Comparison of ENCODE assay signal across 17 mouse cellular contexts in the genomic region with DNA sequence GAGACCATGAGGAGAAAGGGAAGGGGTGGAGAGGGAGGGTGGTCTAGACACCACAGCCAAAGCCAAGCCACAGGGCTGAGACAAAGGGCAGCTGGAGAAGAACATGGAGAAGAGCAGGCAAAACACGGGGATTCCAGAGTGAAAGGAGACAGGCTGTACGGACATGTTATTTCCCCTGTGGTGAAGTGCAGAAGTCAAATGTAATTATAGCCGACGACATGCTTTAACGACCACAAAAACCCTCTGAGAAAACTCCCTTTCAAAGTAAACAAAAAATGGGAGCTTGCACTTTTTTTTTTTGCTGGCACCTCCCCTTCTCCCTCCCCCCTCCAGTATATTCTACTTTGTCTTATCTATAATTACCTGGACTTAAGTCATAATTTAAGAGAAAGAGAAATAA.
"Had no signal": no experiment of that assay in that cellular context is flagged by ENCODE, and none has a peak within 500 bp of the region (broad histone marks: within the 10 kb centered on the region; RNA-seq: fewer than 3 reads in every experiment).

No protein-coding gene starts in this region.

- H3K36me3 ChIP-seq: lung, embryonic 15.5 days; midbrain, embryonic 13.5 days; midbrain, embryonic 15.5 days; neural tube, embryonic 12.5 days had no signal

- H3K27me3 ChIP-seq: lung, embryonic 15.5 days; megakaryocyte, embryonic 14.5 days; midbrain, embryonic 13.5 days; midbrain, embryonic 15.5 days; neural tube, embryonic 12.5 days had no signal

- H3K4me2 ChIP-seq: lung, embryonic 15.5 days; midbrain, embryonic 11.5 days; midbrain, embryonic 13.5 days; midbrain, embryonic 15.5 days; neural tube, embryonic 12.5 days had no signal

- DNase-seq: lung, adult 2 months; lung, postnatal 14 days; lung, postnatal 36 days; right cerebral cortex, postnatal 14 days; right cerebral cortex, postnatal 4 days; spleen, adult 18-20 months; thymus, adult 18-20 months; thymus, postnatal 14 days; thymus, postnatal 36 days had no signal

- ATAC-seq: lung, postnatal 0 days; midbrain, embryonic 13.5 days; midbrain, embryonic 15.5 days had no signal

- H3K4me3 ChIP-seq: lung, embryonic 15.5 days; megakaryocyte, embryonic 14.5 days; midbrain, embryonic 13.5 days; midbrain, embryonic 15.5 days; neural tube, embryonic 12.5 days had no signal

- H3K27ac ChIP-seq: lung, embryonic 15.5 days; macrophage; midbrain, embryonic 13.5 days; midbrain, embryonic 15.5 days; neural tube, embryonic 12.5 days had no signal

- H3K9me3 ChIP-seq: lung, embryonic 15.5 days; midbrain, embryonic 13.5 days; midbrain, embryonic 15.5 days; neural tube, embryonic 12.5 days had no signal

- H3K9ac ChIP-seq: lung, embryonic 15.5 days; midbrain, embryonic 13.5 days; midbrain, embryonic 15.5 days; neural tube, embryonic 12.5 days had no signal

- H3K4me1 ChIP-seq: lung, embryonic 15.5 days; megakaryocyte, embryonic 14.5 days; midbrain, embryonic 13.5 days; midbrain, embryonic 15.5 days; neural tube, embryonic 12.5 days had no signal
